Mouse (Mus musculus) lung, embryonic 16.5 days (tissue): ENCODE data around the gene Kcnh5. TPM values are rescaled to one million over a fixed set of nuclear protein-coding genes. Genes with fewer than 3 reads are reported as not detected.

Source experiments
- ATAC-seq: fragments of 200-750 bp; cut with Nextera tagmentation; 2 replicates; pipeline ENCODE4 v1.8.0; 2017; ENCODE audit warnings: low read depth, mild to moderate bottlenecking, moderate library complexity
- H3K27ac ChIP-seq: fragments of 300-500 bp; sonication (generic); 2 replicates; pipeline ENCODE4 v1.5.1; 2014; ENCODE audit warnings: mild to moderate bottlenecking, control low read depth, low read length
- H3K27me3 ChIP-seq: fragments of 300-500 bp; sonication (generic); 2 replicates; pipeline ENCODE4 v1.6.1; 2014; ENCODE audit warnings: low read depth, low read length, mixed read lengths; ENCODE audit not compliant: control insufficient read depth, insufficient read depth
- H3K36me3 ChIP-seq: fragments of 300-500 bp; sonication (generic); 2 replicates; pipeline ENCODE4 v1.6.1; 2014; ENCODE audit warnings: low read length; ENCODE audit not compliant: control insufficient read depth, insufficient read depth
- H3K4me1 ChIP-seq: fragments of 300-500 bp; sonication (generic); replicated peaks from 2 replicates; pipeline ENCODE4 v1.6.1; 2014; ENCODE audit warnings: low read length, mixed read lengths; ENCODE audit not compliant: control insufficient read depth, insufficient read depth
- H3K4me2 ChIP-seq: fragments of 300-500 bp; sonication (generic); 2 replicates; pipeline ENCODE4 v1.6.1; 2014; ENCODE audit warnings: low read depth, low read length, control low read depth
- H3K4me3 ChIP-seq: fragments of 300-500 bp; sonication (generic); 2 replicates; pipeline ENCODE4 v1.5.1; 2014; ENCODE audit warnings: mild to moderate bottlenecking, low read length, control low read depth
- H3K9ac ChIP-seq: fragments of 300-500 bp; sonication (generic); 2 replicates; pipeline ENCODE4 v1.6.1; 2014; ENCODE audit warnings: low read length, control low read depth
- H3K9me3 ChIP-seq: fragments of 300-500 bp; sonication (generic); 2 replicates; pipeline ENCODE4 v1.6.1; 2016; ENCODE audit warnings: low read length; ENCODE audit not compliant: control insufficient read depth
- WGBS: fragments of 180-500 bp; shearing (Covaris S2); extraction: QIAGEN DNeasy Blood & Tissue Kit; methylation state at CpG from one replicate; pipeline ENCODE4 v1.1.7; 2014; 5-methylcytosine and 5-hydroxymethylcytosine counted together
- polyA plus RNA-seq: library from polyadenylated mRNA; unstranded; fragments of >200 nt; fragmentation: Nextera tagmentation; extraction: Ambion mirVana; gene quantifications from 2 replicates; pipeline ENCODE4 v1.2.1, GENCODE M21; 2015

Kcnh5 gene
- polyA plus RNA-seq, 1 experiment from 2014 or later = not detected

DNA sequence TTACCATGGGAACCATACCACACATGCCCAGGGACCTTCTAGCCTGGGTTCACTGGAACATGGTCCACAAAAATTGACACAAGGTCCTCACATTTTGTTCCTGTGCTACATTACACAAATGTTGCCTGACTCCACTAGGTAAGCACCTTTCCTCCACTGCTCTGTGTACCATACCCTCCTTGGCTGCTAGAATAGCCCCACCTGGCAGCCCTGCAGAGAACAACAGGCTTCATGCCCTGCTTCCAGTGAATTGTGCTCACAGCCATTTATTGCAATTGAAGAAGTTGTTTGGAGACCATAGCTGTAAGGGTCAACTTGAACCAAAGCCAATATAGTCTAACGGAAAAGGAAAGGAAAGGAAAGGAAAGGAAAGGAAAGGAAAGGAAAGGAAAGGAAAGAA is 37.3 kb downstream of the Kcnh5 start:
- no peaks in the 10 kb centered on the region for H3K9me3 ChIP-seq
- no peaks in the 10 kb centered on the region for H3K4me1 ChIP-seq
- ATAC-seq = no peak
- no peak overlapping the region for H3K27ac ChIP-seq
- WGBS = 80% methylated on average over 1 of the region's 1 CpGs
- H3K27me3 ChIP-seq = no peaks in the 10 kb centered on the region
- H3K9ac ChIP-seq = no peak overlapping the region
- no peaks in the 10 kb centered on the region for H3K36me3 ChIP-seq
- H3K4me2 ChIP-seq = no peak overlapping the region
- H3K4me3 ChIP-seq = no peak overlapping the region

DNA sequence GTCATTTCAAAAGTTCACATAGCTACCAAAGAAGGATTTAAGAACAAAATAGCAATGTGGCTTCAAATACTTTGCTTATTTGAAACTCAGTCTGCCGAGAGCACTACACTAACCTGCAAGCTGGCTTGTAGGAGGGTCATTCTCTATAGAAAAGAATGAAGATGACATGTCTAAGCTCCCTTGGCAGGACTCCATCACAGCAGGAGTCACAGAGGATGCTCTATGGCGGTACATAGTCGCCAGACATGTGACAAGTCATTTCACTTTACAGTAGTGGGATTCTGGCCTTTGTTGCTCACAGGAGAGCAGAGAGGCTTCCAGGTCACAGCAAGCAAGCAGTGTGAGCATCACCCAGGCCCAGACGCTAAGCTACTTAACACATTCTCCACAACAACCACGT is 85.2 kb downstream of the Kcnh5 start:
- no peaks in the 10 kb centered on the region for H3K9me3 ChIP-seq
- H3K9ac ChIP-seq = no peak overlapping the region
- 66% methylated on average over 5 of the region's 5 CpGs for WGBS
- no peak for ATAC-seq
- no peaks in the 10 kb centered on the region for H3K36me3 ChIP-seq
- H3K27me3 ChIP-seq = no peaks in the 10 kb centered on the region
- H3K4me1 ChIP-seq = no peaks in the 10 kb centered on the region
- no peak overlapping the region for H3K4me2 ChIP-seq
- no peak overlapping the region for H3K4me3 ChIP-seq
- H3K27ac ChIP-seq = no peak overlapping the region

DNA sequence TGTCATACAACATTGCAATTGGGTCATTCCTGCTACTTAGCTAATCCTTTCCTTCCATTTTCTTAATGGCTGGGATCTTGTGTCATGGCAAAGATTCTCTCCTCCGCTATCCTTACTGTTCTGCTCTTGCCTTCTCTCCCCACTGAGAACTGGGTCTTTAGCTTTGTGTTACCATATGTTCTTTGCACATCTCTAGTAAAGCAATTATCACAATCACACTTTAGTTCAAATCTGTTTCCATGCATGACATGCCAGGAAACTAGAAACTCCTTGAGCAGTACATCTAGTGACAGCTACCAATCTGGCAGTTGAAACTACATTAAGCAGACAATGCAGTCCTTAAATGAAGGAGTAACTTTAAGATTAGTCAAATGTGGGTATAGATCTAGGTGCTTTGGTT is 86.2 kb downstream of the Kcnh5 start:
- Histone ChIP-seq H3K4me3 (no peak overlapping the region), H3K36me3 (no peaks in the 10 kb centered on the region), H3K27ac (no peak overlapping the region), H3K27me3 (no peaks in the 10 kb centered on the region), H3K9me3 (no peaks in the 10 kb centered on the region), H3K9ac (no peak overlapping the region), H3K4me2 (no peak overlapping the region), H3K4me1 (no peaks in the 10 kb centered on the region)
- 97% methylated on average over 1 of the region's 1 CpGs for WGBS
- ATAC-seq = no peak

DNA sequence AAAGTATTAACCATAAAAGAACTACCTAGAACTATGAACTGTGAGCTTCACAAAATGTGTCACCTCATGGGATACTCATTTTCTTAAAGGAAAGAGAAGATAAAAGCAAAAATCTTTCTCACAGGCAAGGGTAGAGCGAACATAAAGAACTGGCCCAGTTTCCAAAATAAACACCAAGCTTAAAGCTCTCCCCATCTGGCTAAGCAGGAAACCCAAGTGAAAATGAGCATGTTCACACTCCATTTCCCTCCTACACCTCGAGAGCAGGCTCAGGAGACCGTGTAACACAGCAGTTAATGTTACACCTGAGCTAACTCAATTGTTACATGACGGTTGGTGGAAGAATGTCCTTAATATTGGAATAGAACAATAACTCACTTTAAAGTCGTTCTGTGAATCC is 100.0 kb downstream of the Kcnh5 start:
- ATAC-seq = no peak
- Histone ChIP-seq H3K9me3 (no peaks in the 10 kb centered on the region), H3K4me3 (no peak overlapping the region), H3K9ac (no peak overlapping the region), H3K36me3 (no peaks in the 10 kb centered on the region), H3K4me2 (no peak overlapping the region), H3K4me1 (no peaks in the 10 kb centered on the region), H3K27me3 (no peaks in the 10 kb centered on the region), H3K27ac (no peak overlapping the region)
- WGBS = 49% methylated on average over 5 of the region's 5 CpGs

DNA sequence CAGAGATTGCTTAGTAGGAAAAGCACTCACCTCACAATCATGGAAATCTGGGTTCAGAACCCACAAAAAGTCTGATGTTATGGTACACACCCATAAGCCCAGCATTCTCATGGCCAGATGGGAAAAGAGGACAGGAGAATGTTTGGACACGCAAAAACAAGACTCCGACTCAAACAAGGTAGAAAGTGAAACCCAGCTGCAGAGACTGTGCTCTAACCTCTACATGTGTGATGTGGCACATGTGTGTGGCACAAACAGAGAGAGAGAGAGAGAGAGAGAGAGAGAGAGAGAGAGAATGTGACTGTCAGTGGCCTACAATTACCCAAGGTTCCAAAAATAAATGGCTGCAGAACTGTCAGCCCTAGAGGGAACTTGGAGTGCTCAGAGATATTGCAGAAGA is 106.1 kb downstream of the Kcnh5 start:
- Histone ChIP-seq H3K9ac (no peak overlapping the region), H3K36me3 (no peaks in the 10 kb centered on the region), H3K4me3 (no peak overlapping the region), H3K4me2 (no peak overlapping the region), H3K27me3 (no peaks in the 10 kb centered on the region), H3K27ac (no peak overlapping the region), H3K9me3 (no peaks in the 10 kb centered on the region), H3K4me1 (no peaks in the 10 kb centered on the region)
- ATAC-seq = no peak
- 95% methylated on average over 2 of the region's 2 CpGs for WGBS

DNA sequence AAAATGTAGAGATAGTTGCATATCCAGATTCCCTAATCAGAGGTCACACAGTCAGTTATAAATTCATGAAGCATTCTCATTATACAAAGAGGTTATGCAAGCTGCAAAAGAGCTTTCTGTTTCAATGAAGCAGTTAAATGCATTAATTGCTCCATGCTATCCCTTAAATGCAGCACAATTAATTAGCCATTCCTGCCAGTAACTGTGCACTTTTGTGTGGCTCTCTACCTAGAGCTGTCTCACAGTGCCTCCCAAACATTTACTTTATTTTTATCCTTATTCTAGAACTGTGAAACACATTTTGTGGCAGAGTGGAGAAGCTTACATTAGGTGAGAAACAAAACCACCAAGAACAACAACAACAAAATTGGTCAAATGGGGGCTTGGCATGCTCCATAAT is 114.6 kb downstream of the Kcnh5 start:
- no peak overlapping the region for H3K9ac ChIP-seq
- H3K27ac ChIP-seq = no peak overlapping the region
- no peak for ATAC-seq
- H3K4me2 ChIP-seq = no peak overlapping the region
- no peak overlapping the region for H3K4me3 ChIP-seq
- H3K4me1 ChIP-seq = no peaks in the 10 kb centered on the region
- no peaks in the 10 kb centered on the region for H3K36me3 ChIP-seq
- no peaks in the 10 kb centered on the region for H3K9me3 ChIP-seq
- no peaks in the 10 kb centered on the region for H3K27me3 ChIP-seq

DNA sequence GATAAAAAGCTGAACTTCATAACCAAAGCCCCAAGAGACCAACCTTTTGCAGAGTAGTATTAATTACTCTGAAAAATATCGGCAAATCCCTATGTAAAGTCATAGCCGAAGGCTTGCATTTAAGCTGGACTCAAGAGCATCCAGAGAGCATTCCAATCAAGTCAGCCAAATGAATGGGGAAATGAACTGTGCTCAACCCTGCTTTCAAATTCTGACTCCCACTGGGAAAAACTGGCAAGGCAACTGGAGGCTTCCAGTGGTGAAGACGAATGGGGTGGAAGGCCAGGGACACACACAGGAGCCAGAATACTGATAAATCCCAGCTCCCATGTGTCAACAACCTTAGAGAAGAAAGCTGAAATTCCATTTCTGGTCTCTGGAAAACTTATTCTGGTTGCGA is 115.4 kb downstream of the Kcnh5 start:
- H3K9ac ChIP-seq = no peak overlapping the region
- H3K27ac ChIP-seq = no peak overlapping the region
- H3K36me3 ChIP-seq = no peaks in the 10 kb centered on the region
- H3K4me3 ChIP-seq = no peak overlapping the region
- H3K9me3 ChIP-seq = no peaks in the 10 kb centered on the region
- no peak for ATAC-seq
- 61% methylated on average over 4 of the region's 4 CpGs for WGBS
- no peaks in the 10 kb centered on the region for H3K27me3 ChIP-seq
- H3K4me2 ChIP-seq = no peak overlapping the region
- no peaks in the 10 kb centered on the region for H3K4me1 ChIP-seq

DNA sequence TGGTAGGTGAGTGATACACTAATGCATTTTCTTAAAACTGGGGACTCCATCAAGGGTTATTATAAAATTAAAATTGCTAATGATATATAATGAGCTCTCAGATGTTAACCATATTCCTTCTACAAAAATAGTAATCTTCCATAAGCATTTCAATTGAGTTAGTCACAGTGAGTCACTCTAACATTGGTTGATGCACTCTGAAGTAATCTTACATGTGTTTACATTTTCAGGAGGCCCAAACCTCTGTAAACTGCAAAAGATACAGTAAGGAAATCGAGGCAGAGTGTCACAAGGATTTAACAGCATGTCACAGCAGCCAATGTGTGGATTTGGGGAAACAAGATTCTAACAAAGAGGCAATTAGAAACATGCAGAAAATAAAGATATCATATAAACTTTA is 123.4 kb downstream of the Kcnh5 start:
- H3K9ac ChIP-seq = no peak overlapping the region
- no peaks in the 10 kb centered on the region for H3K27me3 ChIP-seq
- H3K4me2 ChIP-seq = no peak overlapping the region
- ATAC-seq = no peak
- H3K9me3 ChIP-seq = no peaks in the 10 kb centered on the region
- H3K4me1 ChIP-seq = no peaks in the 10 kb centered on the region
- 26% methylated on average over 1 of the region's 1 CpGs for WGBS
- no peak overlapping the region for H3K4me3 ChIP-seq
- no peak overlapping the region for H3K27ac ChIP-seq
- H3K36me3 ChIP-seq = no peaks in the 10 kb centered on the region

DNA sequence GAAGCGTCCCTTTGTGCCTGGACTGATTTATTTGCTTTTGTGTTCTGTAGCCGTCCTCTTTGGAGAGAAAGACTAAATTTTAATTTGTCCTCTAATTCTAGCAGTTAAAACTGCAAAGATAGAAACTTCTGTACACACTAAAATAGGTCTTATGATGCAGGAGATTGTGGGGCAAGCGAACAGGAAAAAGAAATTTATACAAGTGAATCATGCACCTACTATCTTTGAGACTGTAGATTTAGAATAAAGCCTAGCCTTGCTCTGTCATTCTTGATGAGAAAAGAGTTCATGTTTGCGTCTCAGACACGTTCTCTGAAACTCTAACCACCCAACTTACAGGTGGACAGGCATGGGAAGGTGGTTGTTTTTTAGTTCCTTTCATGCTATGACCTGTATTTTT is 140.4 kb downstream of the Kcnh5 start:
- no peaks in the 10 kb centered on the region for H3K36me3 ChIP-seq
- H3K9me3 ChIP-seq = no peaks in the 10 kb centered on the region
- no peak overlapping the region for H3K4me2 ChIP-seq
- 70% methylated on average over 5 of the region's 5 CpGs for WGBS
- no peaks in the 10 kb centered on the region for H3K27me3 ChIP-seq
- ATAC-seq = no peak
- no peak overlapping the region for H3K27ac ChIP-seq
- H3K4me3 ChIP-seq = no peak overlapping the region
- no peaks in the 10 kb centered on the region for H3K4me1 ChIP-seq
- no peak overlapping the region for H3K9ac ChIP-seq
